Mouse (Mus musculus): ENCODE results near the gene Pitpnm2.

Gene Pitpnm2

DNA sequence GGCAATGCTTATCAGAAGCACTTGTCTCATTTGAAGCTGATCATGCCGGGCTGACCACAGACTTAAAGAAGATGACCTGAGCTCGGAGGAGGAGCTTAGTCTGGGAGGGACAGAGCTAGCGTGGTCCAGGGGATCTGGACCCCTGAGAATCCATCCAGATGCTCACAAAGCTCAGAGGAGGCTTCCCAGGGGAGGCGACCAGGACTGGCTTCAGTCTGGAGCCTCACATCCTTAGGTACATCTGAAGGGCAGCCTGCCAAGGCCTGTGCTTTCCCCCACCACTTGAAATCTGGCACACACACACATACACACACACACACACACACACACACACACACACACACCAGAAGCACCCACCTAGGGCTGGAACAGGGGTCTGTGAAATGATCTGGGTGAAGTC lies 47.5 kb downstream of the Pitpnm2 start:
- no peak for DNase-seq (ENCODE audit: low spot score in 2 of 2)

DNA sequence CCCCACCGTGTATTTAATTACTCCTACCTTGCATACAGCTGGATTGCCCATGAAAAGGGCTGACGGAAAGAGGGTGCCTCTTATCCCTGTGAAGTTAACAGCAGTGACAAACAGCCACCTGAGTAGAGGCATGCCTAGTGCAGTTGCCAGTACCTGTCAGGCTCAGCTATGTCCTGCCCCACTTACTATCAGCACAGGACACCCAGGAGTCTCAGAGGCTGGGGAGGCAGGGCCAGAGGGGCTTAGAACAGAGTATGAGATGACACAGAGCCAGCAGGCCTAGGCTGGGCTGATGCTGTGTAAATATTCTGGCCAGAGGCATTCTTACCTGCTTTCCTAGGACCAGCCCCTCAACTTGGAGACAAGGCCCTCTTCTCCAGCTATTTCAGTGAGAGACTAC lies 48.0 kb downstream of the Pitpnm2 start:
- DNase-seq (ENCODE audit: low spot score in 2 of 2): no peak

DNA sequence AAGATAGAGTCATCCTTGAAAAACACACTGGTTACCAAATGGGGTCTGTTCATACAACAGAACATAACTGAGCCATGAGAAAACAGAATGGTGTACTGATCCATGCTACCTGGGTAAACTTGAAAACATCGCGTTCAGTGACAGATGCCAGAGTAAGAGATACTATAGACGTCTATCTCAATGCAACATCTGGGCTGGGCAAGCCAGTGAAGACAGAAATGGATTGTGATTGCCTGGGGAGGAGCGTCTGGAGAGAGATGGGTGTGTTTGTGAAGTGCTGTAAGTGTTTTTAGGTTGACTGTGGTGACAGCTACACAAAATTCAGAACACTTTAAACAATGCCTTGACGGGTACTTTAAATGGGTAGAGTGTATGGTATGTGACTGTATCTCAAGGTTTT lies 48.7 kb downstream of the Pitpnm2 start:
- no peak for DNase-seq (ENCODE audit: low spot score in 2 of 2)

DNA sequence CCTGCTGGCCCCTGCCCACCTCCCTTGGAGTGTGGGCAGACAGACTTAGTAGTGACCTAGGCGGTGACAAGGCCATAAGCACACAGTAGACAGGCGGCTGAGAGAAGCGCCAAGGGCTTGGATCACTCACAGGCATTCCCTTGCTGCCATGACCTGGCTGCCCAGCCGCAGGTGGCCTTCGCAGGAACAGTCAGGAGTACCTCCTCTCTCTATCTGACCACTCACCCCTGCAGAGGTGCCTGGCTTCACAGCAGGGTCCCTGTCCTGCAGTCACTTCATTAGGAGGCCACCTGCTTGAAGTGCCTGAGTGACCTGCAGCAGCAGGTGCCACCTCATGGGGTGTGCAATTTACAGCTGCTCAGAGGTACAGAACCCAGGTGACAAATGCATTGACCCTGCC lies 50.4 kb downstream of the Pitpnm2 start:
- DNase-seq (ENCODE audit: low spot score in 2 of 2): no peak

DNA sequence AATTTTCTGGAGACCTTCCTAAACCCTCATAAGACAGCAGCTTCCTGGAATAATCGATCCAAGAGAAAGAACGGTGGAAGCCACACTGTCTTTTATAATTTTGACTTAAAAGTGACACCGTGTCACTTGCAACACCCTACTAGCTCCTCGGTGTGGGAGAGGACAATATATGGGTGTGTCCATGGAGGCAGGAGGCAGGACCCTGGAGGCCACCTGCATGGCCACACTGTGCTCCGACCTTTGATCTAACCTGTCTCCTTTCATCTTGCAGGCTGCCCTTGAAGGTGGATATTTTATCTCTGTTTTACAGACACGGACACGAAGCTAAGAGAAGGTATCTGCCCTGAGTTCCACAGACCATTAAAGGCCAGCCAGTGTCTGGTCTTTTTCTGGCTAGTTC lies 51.1 kb downstream of the Pitpnm2 start:
- no peak for DNase-seq (ENCODE audit: low spot score in 2 of 2)

DNA sequence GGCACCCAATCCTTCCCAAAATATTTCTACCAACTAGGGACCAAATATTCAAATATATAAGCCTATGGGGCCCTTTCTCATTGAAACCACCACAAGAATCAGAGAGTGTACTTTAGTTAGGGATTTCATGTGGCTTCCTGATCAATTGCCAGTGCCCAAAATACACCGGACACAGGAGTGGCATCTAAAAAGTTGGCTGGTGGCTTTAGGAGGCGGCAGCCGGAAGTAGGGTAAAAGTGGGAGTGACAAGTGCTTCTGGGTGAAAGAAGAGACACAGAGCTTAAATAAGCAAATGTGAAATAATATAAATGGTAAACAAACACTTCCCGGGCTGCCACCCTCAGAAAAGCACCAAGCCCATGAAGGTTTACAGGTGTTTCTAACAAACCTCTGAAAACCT lies 53.5 kb downstream of the Pitpnm2 start:
- DNase-seq (ENCODE audit: low spot score in 2 of 2): no peak

DNA sequence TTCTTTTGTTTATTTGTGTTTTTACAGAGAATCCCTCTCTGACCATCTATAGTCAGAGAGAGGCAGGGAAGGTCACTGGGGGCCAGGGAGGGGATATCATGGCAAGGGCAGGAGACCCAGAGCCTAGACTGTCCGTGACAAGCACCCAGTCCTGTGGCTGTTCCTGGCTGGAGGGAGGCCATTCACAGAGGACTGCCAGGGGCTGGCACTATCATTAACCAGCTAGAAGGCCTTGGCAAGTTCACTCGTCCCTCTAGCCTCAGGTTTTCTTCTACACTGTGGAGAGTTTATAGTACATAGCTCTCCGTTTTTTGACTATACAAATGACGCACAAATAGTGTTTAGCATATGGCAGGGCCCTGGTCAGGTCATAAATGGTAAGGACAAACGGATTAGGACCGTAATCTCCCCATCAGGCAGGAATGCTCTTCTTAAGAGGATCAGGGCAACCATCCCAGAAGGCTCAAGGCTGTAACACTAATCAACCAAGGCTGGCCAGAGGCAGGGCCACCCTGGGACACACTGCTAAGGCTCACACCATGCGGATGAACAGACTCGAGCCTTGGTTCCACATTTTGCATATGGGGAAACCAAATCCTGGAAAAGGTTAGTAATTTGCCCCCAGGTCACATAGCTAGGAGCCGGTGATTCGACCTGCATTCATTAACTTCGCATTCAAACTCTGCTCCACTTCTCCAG lies 55.0 kb downstream of the Pitpnm2 start:
- no peak for DNase-seq (ENCODE audit: low spot score in 2 of 2)

DNA sequence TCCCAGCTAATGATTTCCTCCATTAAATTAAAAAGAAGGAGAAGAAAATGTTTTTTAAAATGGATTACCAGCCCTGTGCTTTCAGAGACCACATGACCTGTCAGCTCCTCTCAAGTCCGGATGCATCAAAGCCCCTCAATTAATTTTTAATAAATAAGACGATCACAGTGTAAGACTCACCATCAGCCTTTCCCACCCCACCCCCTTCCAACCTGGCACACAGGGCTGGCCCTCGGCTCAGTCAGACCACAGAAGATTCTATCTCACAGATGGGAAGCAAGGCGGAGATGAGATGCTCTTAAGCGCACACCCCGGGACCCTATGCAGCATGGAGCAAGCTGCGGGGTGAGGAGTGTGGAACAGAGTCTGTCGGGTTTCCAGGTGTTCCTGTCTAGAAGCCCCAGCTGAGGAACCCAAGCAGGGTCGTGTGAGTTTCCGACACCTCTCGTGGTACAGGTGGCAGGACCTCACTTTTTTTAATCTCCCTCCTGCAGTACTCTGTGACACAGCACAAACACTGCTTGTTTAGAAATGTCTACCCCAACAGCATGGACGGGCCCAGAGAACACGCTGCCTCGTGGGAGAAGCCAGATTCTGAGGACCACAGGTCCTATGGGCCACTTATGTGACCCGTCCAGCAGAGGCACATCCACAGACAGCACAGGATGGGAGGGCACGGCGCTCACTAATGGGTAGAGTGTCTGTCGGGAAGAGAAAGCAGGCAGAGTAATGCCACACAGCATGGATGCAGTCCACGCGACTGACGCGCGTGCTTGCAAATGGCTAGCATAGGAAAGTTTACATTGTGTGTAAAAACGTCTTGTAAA lies 56.1 kb downstream of the Pitpnm2 start:
- no peak for DNase-seq (ENCODE audit: low spot score in 2 of 2)

DNA sequence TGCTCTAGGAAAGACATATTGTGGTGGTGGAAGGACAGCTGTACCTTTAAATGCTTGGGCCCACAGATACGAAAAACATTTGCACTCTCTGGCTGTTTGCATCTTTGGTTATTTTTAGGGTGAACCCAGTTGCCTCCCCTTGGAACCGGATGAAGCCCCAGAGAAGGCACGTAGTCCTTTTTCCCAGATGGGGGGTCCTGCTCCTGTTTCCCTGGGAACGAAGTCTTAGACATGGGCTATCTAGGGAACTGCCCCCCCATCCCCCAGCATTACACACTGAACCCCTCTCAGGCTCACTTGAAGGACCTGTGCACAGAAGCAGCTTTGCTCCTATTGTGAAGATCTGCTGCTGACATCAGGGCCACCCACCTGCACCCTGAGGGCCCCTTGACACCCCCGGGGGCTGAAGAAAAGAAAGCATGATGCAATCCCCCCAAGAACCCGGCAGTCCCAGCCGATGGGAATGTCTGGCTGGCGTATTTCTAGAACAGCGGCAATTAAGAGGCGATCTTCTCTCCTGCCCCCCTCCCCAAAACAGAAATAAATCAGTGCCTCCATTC lies 56.8 kb downstream of the Pitpnm2 start:
- no peak for DNase-seq (ENCODE audit: low spot score in 2 of 2)

DNA sequence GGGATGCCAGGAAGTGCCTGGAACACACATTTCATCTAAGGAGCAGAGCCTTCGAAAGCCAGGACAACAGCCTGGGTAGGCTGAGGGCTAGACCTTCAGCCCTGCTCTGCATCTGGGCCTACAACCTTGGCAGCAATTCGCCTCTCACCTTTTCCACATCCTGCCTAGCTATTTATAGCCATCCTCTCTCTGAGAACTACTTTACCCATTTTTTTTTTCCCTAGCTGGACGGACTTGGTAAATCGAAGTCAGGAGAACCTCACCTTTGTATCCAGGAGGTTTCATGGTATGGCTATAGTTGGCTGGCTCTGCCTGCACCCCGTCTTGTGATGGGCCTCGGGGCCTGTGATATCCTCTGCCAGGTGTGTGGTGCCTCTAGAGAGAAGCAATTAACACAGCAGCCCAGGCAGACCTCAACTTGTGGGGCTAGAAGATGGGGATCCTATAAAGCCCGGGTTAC lies 57.3 kb downstream of the Pitpnm2 start:
- no peak for DNase-seq (ENCODE audit: low spot score in 2 of 2)

DNA sequence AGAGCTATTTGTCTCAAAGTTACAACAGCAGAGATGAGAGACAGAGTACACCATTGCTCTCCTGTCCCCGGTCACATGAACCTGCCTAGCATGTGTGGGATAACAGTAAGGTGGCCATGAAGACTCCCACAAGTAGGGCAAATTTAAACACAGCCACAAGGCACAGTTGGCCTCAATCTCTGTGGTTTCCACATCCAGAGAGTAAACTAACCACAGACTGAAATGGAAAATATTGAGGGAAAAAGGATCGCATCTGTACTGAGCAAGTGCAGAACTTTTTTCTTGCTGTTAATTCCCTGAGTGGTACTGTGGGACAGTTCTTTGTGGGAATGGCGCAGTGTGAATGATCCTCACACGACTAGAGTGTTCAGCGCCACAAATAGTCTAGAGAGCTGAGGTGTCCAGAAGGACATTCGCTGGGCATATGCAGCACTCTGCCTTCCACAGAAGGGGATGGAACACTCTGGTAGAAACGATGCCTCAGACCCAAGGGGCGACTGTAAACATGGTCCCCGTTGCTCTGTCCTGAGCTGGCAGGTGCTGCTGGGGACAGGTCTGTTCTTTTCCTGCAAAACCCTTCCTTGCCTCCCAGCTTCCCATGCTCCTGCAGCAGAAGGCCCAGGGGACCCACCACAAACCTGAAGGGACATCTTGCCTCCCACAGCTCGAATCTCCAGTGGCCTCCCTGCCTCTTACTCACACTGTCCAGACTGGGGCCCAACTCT lies 59.3 kb downstream of the Pitpnm2 start:
- DNase-seq (ENCODE audit: low spot score in 2 of 2): no peak

DNA sequence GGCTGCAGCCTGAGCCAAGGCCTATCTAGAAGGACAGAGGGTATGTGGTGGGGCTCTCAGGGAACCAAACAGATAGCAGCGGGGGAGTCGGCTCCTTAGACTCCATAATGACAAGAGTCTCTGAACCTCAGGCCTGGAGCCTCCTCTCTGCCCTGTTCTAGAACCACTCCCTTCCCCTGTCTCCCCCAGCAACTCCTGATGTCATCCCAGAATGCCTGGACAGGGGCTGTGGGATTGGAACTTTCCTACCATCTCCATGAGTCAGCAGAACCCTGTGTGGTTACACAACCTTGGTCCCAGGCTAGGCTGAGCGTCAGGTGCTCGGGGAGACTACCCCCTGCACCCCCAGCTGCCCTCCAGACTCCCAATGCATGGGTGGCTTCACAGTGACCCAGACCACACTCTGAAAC lies 60.0 kb downstream of the Pitpnm2 start:
- no peak for DNase-seq (ENCODE audit: low spot score in 2 of 2)

DNA sequence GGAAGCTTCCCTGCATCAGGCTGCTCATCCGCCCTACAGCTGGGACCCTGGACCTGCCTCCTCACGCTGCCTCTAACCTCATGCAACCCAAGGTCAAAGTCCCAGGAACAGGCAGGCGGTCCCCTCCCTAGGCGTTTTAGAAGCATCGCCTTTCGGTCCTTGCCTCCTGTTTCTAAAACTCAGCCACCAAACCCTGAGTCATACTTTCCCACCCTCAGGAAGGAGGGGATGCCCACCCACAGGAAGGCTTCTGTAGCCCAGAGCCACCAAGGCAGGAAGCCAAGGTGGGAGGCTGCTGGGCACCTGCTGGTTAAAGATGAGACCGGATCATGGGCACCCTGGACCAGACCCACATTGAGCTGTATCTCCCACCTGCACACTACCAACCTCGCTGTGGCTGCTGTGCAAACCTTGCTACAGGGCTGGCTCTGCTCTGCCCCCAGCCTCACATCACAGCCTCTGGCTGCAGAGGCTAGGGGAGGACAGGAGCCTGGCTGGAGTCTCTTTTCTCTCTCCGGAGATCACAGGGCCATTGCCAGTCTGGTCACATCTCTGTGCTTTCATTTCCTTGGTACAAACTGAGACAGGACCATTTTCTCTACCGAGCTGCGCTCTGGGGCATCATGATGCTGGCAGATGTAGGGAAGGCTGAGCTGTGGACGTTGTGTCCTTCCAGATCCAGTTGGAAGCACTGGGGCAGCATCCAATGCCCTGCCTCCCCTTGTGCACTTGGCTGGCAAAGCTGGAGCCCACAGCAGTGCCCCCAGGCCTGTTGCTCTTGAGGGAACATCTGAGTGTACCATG lies 61.9 kb downstream of the Pitpnm2 start:
- no peak for DNase-seq (ENCODE audit: low spot score in 2 of 2)

DNA sequence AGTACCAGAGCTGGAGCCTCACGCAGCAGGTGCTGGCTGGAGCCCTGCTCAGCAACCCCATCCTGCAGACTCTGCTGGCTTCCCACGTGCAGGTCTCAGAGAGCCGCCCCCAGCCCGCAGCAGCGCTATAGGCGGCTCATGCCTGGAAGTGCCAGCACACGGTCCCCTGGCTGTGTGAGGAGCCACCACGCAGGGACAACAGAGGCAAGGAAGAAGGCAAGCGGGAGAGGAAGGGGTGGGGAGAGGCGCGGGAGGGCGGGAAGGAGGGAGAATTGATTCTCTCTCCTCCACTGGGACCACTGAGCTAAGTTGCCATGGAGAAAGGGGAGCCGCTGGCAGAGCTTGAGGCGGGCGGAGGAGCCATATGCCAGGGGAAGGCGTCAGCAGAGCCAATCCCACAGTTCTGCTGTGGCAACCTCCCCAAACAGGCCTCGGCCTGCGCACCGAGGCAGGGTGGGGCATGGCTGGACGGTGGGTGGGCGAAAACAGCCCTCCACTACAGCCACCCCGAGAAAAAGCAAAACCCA lies 62.5 kb downstream of the Pitpnm2 start:
- no peak for DNase-seq (ENCODE audit: low spot score in 2 of 2)

DNA sequence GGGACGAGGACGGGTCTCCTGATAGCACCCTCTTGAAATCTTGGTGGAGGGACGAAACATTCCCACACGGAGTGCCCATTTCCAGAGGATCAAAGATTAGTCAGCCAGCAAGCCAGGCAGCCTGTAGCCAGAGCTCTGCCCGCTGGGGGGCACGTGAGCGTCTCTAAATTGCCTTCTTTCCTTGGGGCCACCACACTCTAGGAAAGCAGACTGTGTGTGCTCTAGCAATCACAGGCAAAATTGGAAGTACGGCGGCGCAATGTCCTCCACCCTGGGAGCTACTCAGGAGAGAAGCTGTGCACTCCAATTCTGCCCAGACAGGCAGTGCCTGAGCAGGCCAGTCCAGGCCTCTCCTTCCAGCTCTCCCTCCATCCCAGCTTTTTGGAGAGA lies 63.1 kb downstream of the Pitpnm2 start:
- no peak for DNase-seq (ENCODE audit: low spot score in 2 of 2)

DNA sequence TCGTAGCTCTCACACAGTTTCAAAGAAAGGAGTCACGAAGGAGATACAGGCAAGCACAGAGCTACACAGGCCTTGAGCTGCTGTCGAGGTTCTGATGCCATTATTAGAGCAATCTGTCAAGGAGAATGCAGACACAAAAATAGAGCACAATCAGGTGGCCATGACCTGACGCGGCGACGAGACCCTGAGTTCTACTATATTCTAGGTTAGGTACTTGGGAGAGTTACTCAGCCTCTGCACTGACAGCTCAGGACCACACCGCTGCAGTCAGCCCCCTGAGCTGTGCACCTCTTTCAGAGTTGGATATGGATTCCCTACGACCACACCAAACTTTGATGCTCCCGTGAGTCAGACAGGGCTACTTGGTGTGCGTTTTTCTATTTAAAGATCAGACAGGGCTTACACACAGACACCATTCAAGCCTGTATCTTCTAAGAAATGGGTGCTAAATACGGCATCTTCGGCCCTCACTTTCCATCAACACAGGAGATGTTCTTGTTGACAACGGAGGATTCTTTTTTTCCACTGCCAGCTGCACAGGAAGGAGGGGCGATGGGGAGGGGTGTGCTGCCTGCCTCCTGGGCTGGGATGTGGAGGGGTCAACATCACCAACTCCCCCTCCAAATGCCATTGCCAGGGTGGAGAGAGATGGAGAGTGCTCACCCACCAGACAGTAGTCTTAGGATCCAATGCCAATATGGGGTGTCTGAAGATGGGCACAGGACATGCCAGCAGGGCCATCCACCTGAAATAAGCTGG lies 63.7 kb downstream of the Pitpnm2 start:
- DNase-seq (ENCODE audit: low spot score in 2 of 2): no peak

DNA sequence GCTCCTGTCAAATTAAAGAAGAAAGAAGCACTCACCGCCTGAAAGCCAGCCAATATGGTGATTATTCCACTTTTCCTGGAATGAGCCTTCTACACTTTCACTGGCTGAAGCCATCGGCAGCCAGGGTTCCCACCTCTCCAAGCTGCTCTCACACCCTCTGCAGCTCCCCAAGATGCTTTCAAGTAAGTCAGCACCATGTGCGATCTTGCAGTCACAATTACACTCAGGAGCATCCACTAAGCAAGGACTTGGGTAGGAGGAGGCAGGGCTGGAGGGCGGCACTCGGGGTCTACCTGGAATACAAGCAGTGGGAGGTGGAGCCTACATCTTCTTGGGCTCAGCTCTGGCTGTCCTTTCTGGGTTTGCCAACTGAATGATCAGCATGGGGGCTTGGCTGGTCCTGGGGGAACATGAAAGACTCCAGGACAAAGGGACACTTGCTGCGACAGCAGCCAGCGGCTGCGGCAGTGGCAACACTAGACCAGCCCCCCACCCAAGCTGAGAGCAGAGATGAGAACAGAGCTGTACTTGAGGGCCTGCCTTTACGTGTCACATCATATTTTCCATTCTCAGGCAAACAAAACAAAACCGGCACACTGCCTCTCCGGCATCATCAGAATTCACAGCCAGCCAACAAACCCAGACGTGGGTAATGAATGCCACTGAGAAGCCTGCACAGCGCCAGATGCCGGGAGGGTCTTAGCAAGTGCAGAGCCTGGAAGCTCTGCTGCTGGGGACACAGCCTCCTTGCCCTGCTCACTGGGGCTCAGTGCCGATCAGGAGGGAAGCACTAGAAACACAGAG lies 64.5 kb downstream of the Pitpnm2 start:
- no peak for DNase-seq (ENCODE audit: low spot score in 2 of 2)

DNA sequence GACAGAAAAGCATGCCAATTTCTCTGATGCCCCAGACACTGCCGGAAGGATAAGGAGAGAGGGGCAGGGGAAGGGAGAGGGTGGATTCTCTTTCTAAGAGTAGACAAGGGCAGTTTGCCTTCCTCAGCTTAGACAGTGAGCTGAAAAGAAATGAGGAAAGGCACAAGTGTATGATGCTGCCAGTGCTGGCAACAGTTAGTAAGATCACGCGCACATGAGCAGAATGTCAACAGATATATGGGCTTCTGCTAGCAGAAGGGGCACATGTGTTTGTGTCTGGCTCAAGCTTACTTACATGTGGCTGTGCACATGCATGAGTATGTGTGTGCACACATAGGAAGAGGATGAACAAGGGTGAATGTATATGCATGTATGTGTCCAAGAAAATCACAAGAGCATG lies 65.4 kb downstream of the Pitpnm2 start:
- no peak for DNase-seq (ENCODE audit: low spot score in 2 of 2)

DNA sequence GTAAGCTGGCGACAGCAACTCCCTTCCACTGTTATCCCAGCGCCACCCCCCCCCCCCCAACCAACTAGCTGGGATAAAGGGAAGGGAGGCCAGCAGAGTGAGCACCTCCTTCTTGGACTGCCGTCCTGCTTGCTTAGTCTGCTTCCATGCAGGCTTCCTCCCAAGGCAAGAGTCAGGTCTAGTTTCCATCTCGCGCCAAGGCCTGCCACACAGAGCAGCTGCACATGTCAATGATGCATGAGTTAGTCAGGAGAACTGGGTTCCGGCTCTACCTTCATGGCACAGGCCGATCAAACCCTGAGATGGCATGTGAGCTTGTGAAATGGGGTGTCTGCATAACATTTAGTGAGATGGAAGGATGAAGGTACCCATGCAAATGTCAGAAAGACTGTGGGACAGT lies 66.9 kb downstream of the Pitpnm2 start:
- no peak for DNase-seq (ENCODE audit: low spot score in 2 of 2)

DNA sequence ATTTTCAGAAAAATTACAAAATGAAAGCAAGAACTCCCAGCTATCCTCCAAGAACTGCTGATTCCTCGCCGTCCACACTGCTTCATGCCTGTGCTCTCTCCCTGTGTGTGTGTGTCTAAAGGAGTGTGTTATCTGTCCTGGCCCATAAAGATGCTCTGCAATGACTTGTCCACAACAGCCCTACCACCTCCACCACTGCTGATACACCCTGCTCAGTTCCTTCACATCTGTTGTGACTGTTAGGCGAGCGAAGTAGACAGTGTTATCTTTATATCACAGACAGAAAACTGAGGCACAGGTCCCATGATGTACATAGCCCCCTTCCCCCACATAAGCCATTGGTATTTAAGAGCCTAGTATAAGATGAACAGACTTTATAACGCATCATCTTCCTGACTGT lies 67.5 kb downstream of the Pitpnm2 start:
- no peak for DNase-seq (ENCODE audit: low spot score in 2 of 2)
